ENCODE assay signal across 8 mouse cellular contexts in genomic region chr3:107953328-107953755, GRCm38 (mm10). TPM values are rescaled to one million over a fixed set of nuclear protein-coding genes. Genes with fewer than 3 reads are reported as not detected.
DNase-seq lines count a peak whose midpoint lies in the region; ATAC-seq and TF ChIP-seq lines count a peak whose summit lies in the region.

No protein-coding gene starts in this region.

- H3K4me3 ChIP-seq in heart, embryonic 11.5 days (ENCODE audit: low read depth, low read length), result no peak overlapping the region
- H3K4me3 ChIP-seq in gastrocnemius, adult 2 months, result no peak overlapping the region
- no peak overlapping the region for H3K4me3 ChIP-seq in intestine, embryonic 15.5 days (replicated peaks)
- no peak overlapping the region for H3K4me3 ChIP-seq in limb, embryonic 10.5 days
- no peak overlapping the region for H3K4me3 ChIP-seq in midbrain, embryonic 14.5 days (replicated peaks; ENCODE audit: low read depth, low read length)
- no peak overlapping the region for H3K4me3 ChIP-seq in stomach, postnatal 0 days (ENCODE audit: low read depth, low read length)

- H3K4me1 ChIP-seq in heart, embryonic 11.5 days (ENCODE audit: control insufficient read depth, insufficient read depth, low read length), result peaks cover 2% of the 10 kb centered on the region; the same call in 1 of the 2 replicates
- H3K4me1 ChIP-seq in intestine, embryonic 15.5 days (replicated peaks), result no peaks in the 10 kb centered on the region
- H3K4me1 ChIP-seq in limb, embryonic 10.5 days, result no peaks in the 10 kb centered on the region
- no peaks in the 10 kb centered on the region for H3K4me1 ChIP-seq in midbrain, embryonic 14.5 days (ENCODE audit: control insufficient read depth, insufficient read depth, low read length)
- no peaks in the 10 kb centered on the region for H3K4me1 ChIP-seq in stomach, postnatal 0 days (replicated peaks; ENCODE audit: control insufficient read depth, insufficient read depth)

- peak; percentile 96 for TF ChIP-seq CTCF in gastrocnemius, adult 2 months (IDR thresholded peaks at IDR 0.05)
- TF ChIP-seq CTCF in stomach, postnatal 0 days (IDR thresholded peaks at IDR 0.05; ENCODE audit: low read depth), result peak; percentile 93

- no peak overlapping the region for H3K9ac ChIP-seq in heart, embryonic 11.5 days (ENCODE audit: low read depth, low read length)
- no peak overlapping the region for H3K9ac ChIP-seq in intestine, embryonic 15.5 days
- H3K9ac ChIP-seq in midbrain, embryonic 14.5 days (replicated peaks; ENCODE audit: low read length), result no peak overlapping the region
- no peak overlapping the region for H3K9ac ChIP-seq in stomach, postnatal 0 days (ENCODE audit: low read length)

- no peak for ATAC-seq in heart, embryonic 11.5 days (replicated peaks; ENCODE audit: insufficient number of reproducible peaks, low FRiP score, low TSS enrichment)
- ATAC-seq in intestine, embryonic 15.5 days, result peak; percentile 79
- ATAC-seq in midbrain, embryonic 14.5 days (ENCODE audit: low FRiP score, low TSS enrichment), result peak; percentile 63
- peak; percentile 81 for ATAC-seq in stomach, postnatal 0 days (ENCODE audit: low FRiP score, low TSS enrichment)

- 0 out of 2 replicates have a peak, but pooled peaks cover 4% of the 10 kb centered on the region for H3K27me3 ChIP-seq in heart, embryonic 11.5 days (ENCODE audit: control insufficient read depth, insufficient read depth, low read length)
- no peaks in the 10 kb centered on the region for H3K27me3 ChIP-seq in intestine, embryonic 15.5 days (replicated peaks)
- H3K27me3 ChIP-seq in limb, embryonic 10.5 days (ENCODE audit: low read depth, poor library complexity, severe bottlenecking), result no peaks in the 10 kb centered on the region
- H3K27me3 ChIP-seq in midbrain, embryonic 14.5 days (ENCODE audit: control insufficient read depth, insufficient read depth, low read length), result no peaks in the 10 kb centered on the region
- no peaks in the 10 kb centered on the region for H3K27me3 ChIP-seq in stomach, postnatal 0 days (ENCODE audit: control insufficient read depth, insufficient read depth, low read length)

- no peaks in the 10 kb centered on the region for H3K36me3 ChIP-seq in heart, embryonic 11.5 days (ENCODE audit: control insufficient read depth, insufficient read depth, low read length)
- H3K36me3 ChIP-seq in intestine, embryonic 15.5 days, result no peaks in the 10 kb centered on the region
- H3K36me3 ChIP-seq in limb, embryonic 10.5 days, result no peaks in the 10 kb centered on the region
- H3K36me3 ChIP-seq in midbrain, embryonic 14.5 days (ENCODE audit: control insufficient read depth, insufficient read depth, low read length), result no peaks in the 10 kb centered on the region
- no peaks in the 10 kb centered on the region for H3K36me3 ChIP-seq in stomach, postnatal 0 days (ENCODE audit: control insufficient read depth, insufficient read depth, low read length)

- WGBS in heart, embryonic 11.5 days (ENCODE audit: insufficient replicate concordance), result 15% methylated on average over 6 of the region's 6 CpGs
- WGBS in intestine, embryonic 15.5 days, result 19% methylated on average over 6 of the region's 6 CpGs
- WGBS in limb, embryonic 10.5 days, result 21% methylated on average over 6 of the region's 6 CpGs
- WGBS in midbrain, embryonic 14.5 days, result 28% methylated on average over 6 of the region's 6 CpGs
- WGBS in stomach, postnatal 0 days, result 17% methylated on average over 6 of the region's 6 CpGs

- H3K4me2 ChIP-seq in heart, embryonic 11.5 days, result no peak overlapping the region
- H3K4me2 ChIP-seq in intestine, embryonic 15.5 days (replicated peaks), result no peak overlapping the region
- H3K4me2 ChIP-seq in midbrain, embryonic 14.5 days (ENCODE audit: low read length), result no peak overlapping the region
- H3K4me2 ChIP-seq in stomach, postnatal 0 days (replicated peaks; ENCODE audit: low read depth), result no peak overlapping the region

- intact Hi-C loops in gastrocnemius, adult 2 months (cut with DNase I), result loop anchor here (1.0 to 5.0 kb wide), 3 partner anchors 65 to 194 kb away; partner anchors contain the start of gene Gnai3

- H3K27ac ChIP-seq in heart, embryonic 11.5 days (ENCODE audit: low read depth, low read length), result no peak overlapping the region
- peak overlapping the region; percentile 39; the same call in 1 of the 2 replicates for H3K27ac ChIP-seq in gastrocnemius, adult 2 months
- no peak overlapping the region for H3K27ac ChIP-seq in intestine, embryonic 15.5 days
- no peak overlapping the region for H3K27ac ChIP-seq in limb, embryonic 10.5 days
- no peak overlapping the region for H3K27ac ChIP-seq in midbrain, embryonic 14.5 days (replicated peaks; ENCODE audit: low read depth, low read length)
- H3K27ac ChIP-seq in stomach, postnatal 0 days (replicated peaks), result no peak overlapping the region

- peak; percentile 87 to 91 for DNase-seq in heart, adult 18-20 months
- peak; percentile 26 for DNase-seq in cerebellum, adult 8-10 months
- DNase-seq in gastrocnemius, adult 2 months, result peak; percentile 91
- DNase-seq in limb, embryonic 10.5 days (ENCODE audit: low spot score), result peak; percentile 56
- peak; percentile 61 for DNase-seq in midbrain, embryonic 14.5 days
- peak; percentile 83 for DNase-seq in stomach, postnatal 0 days (ENCODE audit: low spot score)

- TF ChIP-seq EP300 in stomach, postnatal 0 days (optimal IDR thresholded peaks at IDR 0.05), result no peak

- no peaks in the 10 kb centered on the region for H3K9me3 ChIP-seq in heart, embryonic 11.5 days (replicated peaks; ENCODE audit: control insufficient read depth, low read length)
- H3K9me3 ChIP-seq in intestine, embryonic 15.5 days, result no peaks in the 10 kb centered on the region
- no peaks in the 10 kb centered on the region for H3K9me3 ChIP-seq in limb, embryonic 10.5 days (replicated peaks)
- H3K9me3 ChIP-seq in midbrain, embryonic 14.5 days (ENCODE audit: control insufficient read depth, low read length), result no peaks in the 10 kb centered on the region
- no peaks in the 10 kb centered on the region for H3K9me3 ChIP-seq in stomach, postnatal 0 days (ENCODE audit: control insufficient read depth, low read length)

RNA-seq across cellular contexts. Expression of gene Gstm6, which starts 9.8 kb away (rescaled TPM):
- 1 to 10 TPM; 4.3 to 4.9 TPM for total RNA-seq in heart, adult 18-20 months (2021)
- polyA plus RNA-seq in heart, embryonic 11.5 days (2014; fragmentation: Nextera tagmentation; extraction: Ambion mirVana), result 11.7 TPM in 2 replicates
- total RNA-seq in gastrocnemius, adult 2 months (2021), result under 1 TPM in 1 of 2 experiments, not detected in 1; 0.36 TPM
- polyA plus RNA-seq in intestine, embryonic 15.5 days (2015; fragmentation: Nextera tagmentation; extraction: Ambion mirVana), result 16.9 and 19.1 TPM in 2 replicates
- polyA plus RNA-seq in limb, embryonic 10.5 days (2016; fragmentation: Nextera tagmentation; extraction: Ambion mirVana), result 1.8 and 3.6 TPM in 2 replicates
- polyA plus RNA-seq in midbrain, embryonic 14.5 days (2014; fragmentation: Nextera tagmentation; extraction: Ambion mirVana), result 13.3 and 14.4 TPM in 2 replicates
- 13.7 and 15.8 TPM in 2 replicates for polyA plus RNA-seq in stomach, postnatal 0 days (2015; fragmentation: Nextera tagmentation; extraction: Ambion mirVana)

RNA-seq across cellular contexts. Expression of gene Gstm3, which starts 15.7 kb away (rescaled TPM):
- not detected for total RNA-seq in heart, adult 18-20 months (2021)
- 0.13 TPM in 1 of 2 replicates, not detected in the other for polyA plus RNA-seq in heart, embryonic 11.5 days (2014; fragmentation: Nextera tagmentation; extraction: Ambion mirVana)
- total RNA-seq in gastrocnemius, adult 2 months (2021), result not detected
- polyA plus RNA-seq in intestine, embryonic 15.5 days (2015; fragmentation: Nextera tagmentation; extraction: Ambion mirVana), result 153 and 154 TPM in 2 replicates
- not detected in 2 replicates for polyA plus RNA-seq in limb, embryonic 10.5 days (2016; fragmentation: Nextera tagmentation; extraction: Ambion mirVana)
- polyA plus RNA-seq in midbrain, embryonic 14.5 days (2014; fragmentation: Nextera tagmentation; extraction: Ambion mirVana), result not detected in 2 replicates
- polyA plus RNA-seq in stomach, postnatal 0 days (2015; fragmentation: Nextera tagmentation; extraction: Ambion mirVana), result 53.8 and 54.0 TPM in 2 replicates

RNA-seq across cellular contexts. Expression of gene Gstm7, which starts 21.7 kb away (rescaled TPM):
- total RNA-seq in heart, adult 18-20 months (2021), result 10 to 100 TPM; 69.7 to 92.0 TPM
- polyA plus RNA-seq in heart, embryonic 11.5 days (2014; fragmentation: Nextera tagmentation; extraction: Ambion mirVana), result 17.2 and 20.3 TPM in 2 replicates
- 10 to 100 TPM in 1 of 2 experiments, 1 to 10 TPM in 1; 9.5 to 25.7 TPM for total RNA-seq in gastrocnemius, adult 2 months (2021)
- 26.1 and 32.5 TPM in 2 replicates for polyA plus RNA-seq in intestine, embryonic 15.5 days (2015; fragmentation: Nextera tagmentation; extraction: Ambion mirVana)
- polyA plus RNA-seq in limb, embryonic 10.5 days (2016; fragmentation: Nextera tagmentation; extraction: Ambion mirVana), result 12.2 and 26.0 TPM in 2 replicates
- 83.0 and 85.0 TPM in 2 replicates for polyA plus RNA-seq in midbrain, embryonic 14.5 days (2014; fragmentation: Nextera tagmentation; extraction: Ambion mirVana)
- polyA plus RNA-seq in stomach, postnatal 0 days (2015; fragmentation: Nextera tagmentation; extraction: Ambion mirVana), result 12.4 and 15.9 TPM in 2 replicates

RNA-seq across cellular contexts. Expression of gene Gstm2, which starts 32.9 kb away (rescaled TPM):
- total RNA-seq in heart, adult 18-20 months (2021), result 100 to 1,000 TPM; 204 to 244 TPM
- polyA plus RNA-seq in heart, embryonic 11.5 days (2014; fragmentation: Nextera tagmentation; extraction: Ambion mirVana), result 52.0 and 57.5 TPM in 2 replicates
- total RNA-seq in gastrocnemius, adult 2 months (2021), result 100 to 1,000 TPM in 1 of 2 experiments, 10 to 100 TPM in 1; 63.0 to 111 TPM
- 184 and 198 TPM in 2 replicates for polyA plus RNA-seq in intestine, embryonic 15.5 days (2015; fragmentation: Nextera tagmentation; extraction: Ambion mirVana)
- polyA plus RNA-seq in limb, embryonic 10.5 days (2016; fragmentation: Nextera tagmentation; extraction: Ambion mirVana), result 19.1 and 26.1 TPM in 2 replicates
- 1.4 and 6.2 TPM in 2 replicates for polyA plus RNA-seq in midbrain, embryonic 14.5 days (2014; fragmentation: Nextera tagmentation; extraction: Ambion mirVana)
- polyA plus RNA-seq in stomach, postnatal 0 days (2015; fragmentation: Nextera tagmentation; extraction: Ambion mirVana), result 189 and 195 TPM in 2 replicates

RNA-seq across cellular contexts. Expression of gene Gstm5, which starts 57.7 kb away (rescaled TPM):
- total RNA-seq in heart, adult 18-20 months (2021), result 10 to 100 TPM; 51.3 to 56.7 TPM
- 131 TPM in 2 replicates for polyA plus RNA-seq in heart, embryonic 11.5 days (2014; fragmentation: Nextera tagmentation; extraction: Ambion mirVana)
- 10 to 100 TPM; 74.7 to 87.2 TPM for total RNA-seq in gastrocnemius, adult 2 months (2021)
- 173 and 186 TPM in 2 replicates for polyA plus RNA-seq in intestine, embryonic 15.5 days (2015; fragmentation: Nextera tagmentation; extraction: Ambion mirVana)
- 198 and 203 TPM in 2 replicates for polyA plus RNA-seq in limb, embryonic 10.5 days (2016; fragmentation: Nextera tagmentation; extraction: Ambion mirVana)
- 245 and 277 TPM in 2 replicates for polyA plus RNA-seq in midbrain, embryonic 14.5 days (2014; fragmentation: Nextera tagmentation; extraction: Ambion mirVana)
- polyA plus RNA-seq in stomach, postnatal 0 days (2015; fragmentation: Nextera tagmentation; extraction: Ambion mirVana), result 249 and 273 TPM in 2 replicates

Comparison
In these comparisons a context has a peak if more than half of its experiments do, and no peak if none do; other contexts are left out.
1. DNase-seq: peak in every context shown above with its lines; median percentile 91 in gastrocnemius, adult 2 months; 89 in heart, adult 18-20 months; 83 in stomach, postnatal 0 days; 61 in midbrain, embryonic 14.5 days; 56 in limb, embryonic 10.5 days; 26 in cerebellum, adult 8-10 months.
2. RNA of gene Gstm3, which starts 15.7 kb away (polyA plus RNA-seq): 153 to 154 TPM in intestine, embryonic 15.5 days and 53.8 to 54.0 TPM in stomach, postnatal 0 days; 0.13 TPM in heart, embryonic 11.5 days, not detected in limb, embryonic 10.5 days and not detected in midbrain, embryonic 14.5 days; every median in the first group is over 10 times any median in the second.